Mouse (Mus musculus) kidney, embryonic 15.5 days (tissue): ENCODE measurements around the gene Gm5741. TPM values are rescaled to one million over a fixed set of nuclear protein-coding genes. Genes with fewer than 3 reads are reported as not detected.

Experiments
- ATAC-seq: fragments of 200-750 bp; cut with Nextera tagmentation; replicated peaks from 2 replicates; pipeline ENCODE4 v1.8.0; 2017; ENCODE audit warnings: moderate TSS enrichment; ENCODE audit not compliant: low FRiP score
- H3K27ac ChIP-seq: fragments of 300-500 bp; sonication (generic); 2 replicates; pipeline ENCODE4 v1.5.1; 2015; ENCODE audit warnings: mild to moderate bottlenecking, inconsistent platforms
- H3K27me3 ChIP-seq: fragments of 300-500 bp; sonication (generic); 2 replicates; pipeline ENCODE4 v1.6.1; 2015; ENCODE audit warnings: inconsistent platforms
- H3K36me3 ChIP-seq: fragments of 300-500 bp; sonication (generic); 2 replicates; pipeline ENCODE4 v1.6.1; 2015; ENCODE audit warnings: inconsistent platforms
- H3K4me1 ChIP-seq: fragments of 300-500 bp; sonication (generic); 2 replicates; pipeline ENCODE4 v1.6.1; 2015; ENCODE audit warnings: inconsistent platforms
- H3K4me2 ChIP-seq: fragments of 300-500 bp; sonication (generic); 2 replicates; pipeline ENCODE4 v1.6.1; 2015; ENCODE audit warnings: moderate library complexity, mild to moderate bottlenecking, inconsistent platforms
- H3K4me3 ChIP-seq: fragments of 300-500 bp; sonication (generic); replicated peaks from 2 replicates; pipeline ENCODE4 v1.5.1; 2015; ENCODE audit warnings: mild to moderate bottlenecking, inconsistent platforms
- H3K9ac ChIP-seq: fragments of 300-500 bp; sonication (generic); 2 replicates; pipeline ENCODE4 v1.6.1; 2015; ENCODE audit warnings: mild to moderate bottlenecking, inconsistent platforms
- H3K9me3 ChIP-seq: fragments of 300-500 bp; sonication (generic); replicated peaks from 2 replicates; pipeline ENCODE4 v1.6.1; 2016; ENCODE audit warnings: inconsistent platforms
- WGBS: fragments of 180-500 bp; shearing (Covaris S2); methylation state at CpG from one replicate; pipeline ENCODE4 v1.1.7; 2015; ENCODE audit warnings: mixed read lengths; 5-methylcytosine and 5-hydroxymethylcytosine counted together
- microRNA-seq: library from miRNA; unstranded; fragments of <30 nt; microRNA quantifications from one replicate; pipeline ENCODE4, GENCODE M21; 2016
- polyA plus RNA-seq: library from polyadenylated mRNA; unstranded; fragments of >200 nt; fragmentation: Nextera tagmentation; extraction: Ambion mirVana; gene quantifications from 2 replicates; pipeline ENCODE4 v1.2.1, GENCODE M21; 2015

Gene Gm5741
- polyA plus RNA-seq, 1 experiment from 2014 or later, result 0.82 TPM

DNA sequence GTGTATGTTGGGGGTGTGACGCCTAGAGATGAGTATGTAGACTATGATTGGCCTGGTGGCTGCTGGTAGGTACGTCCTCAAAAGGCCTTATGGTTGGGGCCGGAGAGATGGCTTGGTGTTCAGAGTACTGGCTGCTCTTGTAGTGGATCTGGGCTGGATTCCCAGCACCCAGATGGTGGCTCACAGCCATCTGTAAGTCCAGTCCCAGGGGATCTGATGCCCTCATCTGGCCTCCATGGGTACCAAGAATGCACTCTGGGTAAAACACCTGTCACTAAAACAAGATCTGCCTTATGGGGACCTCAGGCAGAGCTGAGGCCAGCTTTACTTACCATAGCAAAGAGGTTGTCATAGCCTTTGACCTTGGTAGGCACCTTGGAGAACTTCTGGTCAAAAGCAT lies 43.9 kb downstream of the Gm5741 start:
- Histone ChIP-seq H3K4me3 (peak overlapping the region; percentile 99; the same call in 1 of the 2 replicates), H3K4me1 (peaks cover 34% of the 10 kb centered on the region), H3K4me2 (peak overlapping the region; percentile 85), H3K27ac (no peak overlapping the region), H3K9ac (no peak overlapping the region), H3K27me3 (no peaks in the 10 kb centered on the region), H3K36me3 (peaks cover 52% of the 10 kb centered on the region), H3K9me3 (no peaks in the 10 kb centered on the region)
- no peak for ATAC-seq
- 89% methylated on average over 3 of the region's 3 CpGs for WGBS

DNA sequence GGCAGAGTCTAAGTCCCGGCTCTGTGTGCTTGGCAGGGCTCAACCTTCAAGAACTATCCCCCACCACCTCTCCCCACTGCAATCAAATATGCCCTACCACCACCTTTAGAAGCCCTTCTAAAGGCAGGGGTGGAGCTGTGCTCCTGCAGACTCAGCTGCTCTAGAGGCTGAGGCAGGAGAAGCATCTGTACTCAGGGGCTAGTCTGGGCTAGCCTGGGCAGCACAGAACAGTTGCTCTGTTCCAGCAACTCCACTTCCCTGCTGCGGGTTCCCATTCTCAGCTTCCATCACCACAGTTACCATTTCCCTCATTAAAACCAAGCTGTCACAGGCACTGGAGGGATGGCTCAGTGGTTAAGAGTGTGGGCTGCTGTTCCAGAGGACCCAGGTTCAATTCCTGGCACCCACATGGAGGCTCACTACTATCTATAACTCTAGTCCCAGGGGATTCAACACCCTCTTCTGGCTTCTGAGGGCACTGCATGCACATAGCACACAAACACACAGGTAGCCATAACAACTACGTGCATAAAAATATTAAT lies 46.2 kb downstream of the Gm5741 start:
- H3K27me3 ChIP-seq, result no peaks in the 10 kb centered on the region
- peaks cover 23% of the 10 kb centered on the region for H3K4me1 ChIP-seq
- H3K36me3 ChIP-seq, result peaks cover 69% of the 10 kb centered on the region
- no peak for ATAC-seq
- no peak overlapping the region for H3K27ac ChIP-seq
- no peak overlapping the region for H3K4me3 ChIP-seq
- 91% methylated on average over 3 of the region's 3 CpGs for WGBS
- H3K9ac ChIP-seq, result no peak overlapping the region
- no peaks in the 10 kb centered on the region for H3K9me3 ChIP-seq
- H3K4me2 ChIP-seq, result no peak overlapping the region

Small RNAs within 50 kb of the gene (microRNA-seq; reads per million reads assigned to microRNA genes)
- gene Gm23388, result 1.2 reads per million
- 0.89 reads per million for gene Mir7070

Other genes with a start within 250 kb of the Gm5741 start
- 6.3 and 7.0 TPM in 2 replicates for gene Dand5, start 245.2 kb downstream of the Gm5741 start, polyA plus RNA-seq
- 52.6 and 53.0 TPM in 2 replicates for gene Gadd45gip1, start 236.5 kb downstream of the Gm5741 start, polyA plus RNA-seq
- 112 and 122 TPM in 2 replicates for gene Rad23a, start 227.3 kb downstream of the Gm5741 start, polyA plus RNA-seq
- gene Calr, start 221.0 kb downstream of the Gm5741 start, polyA plus RNA-seq, result 1,039 and 1,041 TPM in 2 replicates
- gene Farsa, start 211.0 kb downstream of the Gm5741 start, polyA plus RNA-seq, result 102 and 103 TPM in 2 replicates
- gene Syce2, start 195.9 kb downstream of the Gm5741 start, polyA plus RNA-seq, result 66.5 and 70.3 TPM in 2 replicates
- gene Gcdh, start 174.1 kb downstream of the Gm5741 start, polyA plus RNA-seq, result 49.8 and 51.2 TPM in 2 replicates
- 3.4 and 7.2 TPM in 2 replicates for gene Klf1, start 166.1 kb downstream of the Gm5741 start, polyA plus RNA-seq
- 8.3 and 8.6 TPM in 2 replicates for gene Dnase2a, start 159.4 kb downstream of the Gm5741 start, polyA plus RNA-seq
- gene Mast1, start 130.6 kb downstream of the Gm5741 start, polyA plus RNA-seq, result 0.40 and 0.48 TPM in 2 replicates
- gene Rtbdn, start 121.0 kb downstream of the Gm5741 start, polyA plus RNA-seq, result 0.45 and 0.49 TPM in 2 replicates
- gene Gm49661, start 98.5 kb downstream of the Gm5741 start, polyA plus RNA-seq, result not detected in 2 replicates
- 808 and 824 TPM in 2 replicates for gene Prdx2, start 98.4 kb downstream of the Gm5741 start, polyA plus RNA-seq
- 125 and 129 TPM in 2 replicates for gene Rnaseh2a, start 98.2 kb downstream of the Gm5741 start, polyA plus RNA-seq
- gene Junb, start 89.3 kb downstream of the Gm5741 start, polyA plus RNA-seq, result 9.6 TPM in 2 replicates
- gene Hook2, start 77.4 kb downstream of the Gm5741 start, polyA plus RNA-seq, result 25.3 and 27.0 TPM in 2 replicates
- gene Best2, start 53.5 kb downstream of the Gm5741 start, polyA plus RNA-seq, result 0.10 TPM in 1 of 2 replicates, not detected in the other
- gene Asna1, start 42.7 kb downstream of the Gm5741 start, polyA plus RNA-seq, result 133 and 143 TPM in 2 replicates
- 119 and 120 TPM in 2 replicates for gene Trir, start 41.2 kb downstream of the Gm5741 start, polyA plus RNA-seq
- 25.8 and 30.0 TPM in 2 replicates for gene Tnpo2, start 31.1 kb downstream of the Gm5741 start, polyA plus RNA-seq
- gene Fbxw9, start 7.9 kb downstream of the Gm5741 start, polyA plus RNA-seq, result 28.9 and 32.1 TPM in 2 replicates
- 68.8 and 72.3 TPM in 2 replicates for gene Dhps, start 3.8 kb upstream of the Gm5741 start, polyA plus RNA-seq
- 141 TPM in 2 replicates for gene Wdr83os, start 12.8 kb upstream of the Gm5741 start, polyA plus RNA-seq
- 43.3 and 45.1 TPM in 2 replicates for gene Wdr83, start 13.3 kb upstream of the Gm5741 start, polyA plus RNA-seq
- 39.2 and 41.5 TPM in 2 replicates for gene Man2b1, start 15.3 kb upstream of the Gm5741 start, polyA plus RNA-seq
- gene Zfp791, start 55.1 kb upstream of the Gm5741 start, polyA plus RNA-seq, result 2.0 and 2.6 TPM in 2 replicates
- gene Cks1brt, start 83.9 kb upstream of the Gm5741 start, polyA plus RNA-seq, result not detected in 2 replicates
- gene Olfr371, start 158.0 kb upstream of the Gm5741 start, polyA plus RNA-seq, result not detected in 2 replicates
- 110 and 111 TPM in 2 replicates for gene Orc6, start 231.7 kb upstream of the Gm5741 start, polyA plus RNA-seq
- 142 and 144 TPM in 2 replicates for gene Vps35, start 231.8 kb upstream of the Gm5741 start, polyA plus RNA-seq